Mouse (Mus musculus): ENCODE measurements around the gene Sema6d.

Sema6d gene

DNA sequence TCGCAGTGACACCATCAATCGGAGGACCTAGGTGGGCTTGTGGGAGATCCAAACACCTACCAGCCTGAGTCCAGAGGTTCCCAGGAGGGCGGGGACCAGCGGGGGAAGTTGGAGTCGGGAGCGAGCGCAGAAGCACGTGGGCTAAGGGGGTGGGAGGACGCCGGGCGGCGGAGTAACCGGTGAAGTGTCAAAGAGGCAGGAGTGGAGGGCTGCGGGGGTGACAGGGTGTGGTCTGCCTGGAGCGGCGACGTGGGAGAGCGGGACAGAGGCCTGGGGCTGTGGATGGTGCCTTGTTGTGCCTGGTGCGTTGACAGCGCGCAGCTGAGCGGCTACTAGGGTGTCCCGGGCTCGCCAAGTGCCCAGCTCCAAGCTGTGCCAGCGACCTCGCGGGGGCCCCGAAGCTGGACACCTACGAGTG, at the start of gene Sema6d:
Gene Sema6d, plus strand, starts transcription at position 157 of the 418 bp plus-strand sequence.
- in situ Hi-C loops (cut with MboI; ENCODE audit: low sequenced_read_pairs), result no loop called here

GRCm38 (mm10) chr2:124059910-124060309, 29.9 kb upstream of the Sema6d start:
- in situ Hi-C loops (cut with MboI; ENCODE audit: low sequenced_read_pairs), result no loop called here

GRCm38 (mm10) chr2:124068380-124068779, 21.4 kb upstream of the Sema6d start:
- in situ Hi-C loops (cut with MboI; ENCODE audit: low sequenced_read_pairs), result no loop called here

DNA sequence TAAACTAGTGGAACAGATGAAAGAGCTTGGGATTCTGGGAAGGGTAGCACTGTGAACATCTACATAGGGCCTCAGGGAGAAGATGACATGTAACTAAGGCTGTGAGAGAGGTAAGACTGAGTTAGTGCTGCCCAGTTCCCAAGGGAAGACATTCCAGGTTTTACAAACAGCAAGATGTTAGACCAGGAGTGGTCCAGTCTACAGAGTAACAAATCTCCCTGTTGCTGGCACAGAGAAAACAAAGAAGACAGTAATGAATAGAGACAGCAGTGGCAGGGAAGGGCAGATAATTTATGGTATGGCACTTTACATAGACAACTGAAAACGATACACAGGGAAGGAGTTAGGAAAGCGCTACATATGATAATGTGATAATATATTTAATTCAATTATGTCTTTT, 19.1 kb upstream of the Sema6d start:
- in situ Hi-C loops (cut with MboI; ENCODE audit: low sequenced_read_pairs), result no loop called here

GRCm38 (mm10) chr2:124071380-124071779, 18.4 kb upstream of the Sema6d start:
- in situ Hi-C loops (cut with MboI; ENCODE audit: low sequenced_read_pairs), result no loop called here

DNA sequence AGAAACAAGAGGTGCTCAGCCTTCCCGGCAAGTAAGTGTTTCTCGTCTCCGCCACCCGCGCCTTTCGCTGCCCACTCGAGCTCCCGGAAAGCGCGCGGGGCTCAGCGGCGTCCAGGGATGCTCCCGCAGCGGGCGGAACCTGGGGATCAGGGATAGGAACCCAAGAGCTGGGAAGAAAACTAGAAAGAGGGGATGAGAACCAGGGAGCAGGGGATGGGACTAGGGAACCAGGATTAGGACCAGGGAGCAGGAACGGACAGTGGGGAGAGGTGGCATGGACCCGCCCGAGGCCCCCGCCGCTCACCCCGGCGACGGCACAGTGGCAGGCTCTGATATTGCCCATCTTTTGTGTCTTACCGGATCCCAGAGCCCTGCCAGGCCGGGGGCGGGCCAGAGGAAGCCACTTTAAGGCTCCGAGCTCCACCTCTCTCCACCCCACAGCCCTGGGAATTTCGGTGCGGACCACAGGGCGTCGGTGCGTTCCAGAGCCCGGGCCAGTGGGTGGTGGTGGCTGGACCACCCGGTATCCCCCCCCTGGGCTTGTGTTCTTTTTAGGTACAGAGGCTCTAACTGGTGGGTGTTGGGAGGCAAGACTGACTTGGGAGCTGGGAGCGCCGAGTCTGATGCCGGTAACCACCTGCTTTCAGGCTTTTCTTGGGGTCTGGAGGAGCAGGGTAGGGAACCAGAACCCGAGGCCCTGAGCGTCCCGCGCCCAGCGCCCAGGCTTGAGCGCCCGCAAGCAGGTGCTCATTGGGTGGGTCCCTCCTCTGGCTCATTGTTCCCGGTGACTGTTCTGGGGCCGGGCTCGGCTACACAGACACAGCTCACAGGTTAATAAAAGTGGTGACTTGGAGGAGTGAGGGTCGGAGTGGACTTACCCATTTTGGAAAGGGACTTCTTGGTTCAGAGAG, 717 bp downstream of the Sema6d start:
- in situ Hi-C loops (cut with MboI; ENCODE audit: low sequenced_read_pairs), result no loop called here

DNA sequence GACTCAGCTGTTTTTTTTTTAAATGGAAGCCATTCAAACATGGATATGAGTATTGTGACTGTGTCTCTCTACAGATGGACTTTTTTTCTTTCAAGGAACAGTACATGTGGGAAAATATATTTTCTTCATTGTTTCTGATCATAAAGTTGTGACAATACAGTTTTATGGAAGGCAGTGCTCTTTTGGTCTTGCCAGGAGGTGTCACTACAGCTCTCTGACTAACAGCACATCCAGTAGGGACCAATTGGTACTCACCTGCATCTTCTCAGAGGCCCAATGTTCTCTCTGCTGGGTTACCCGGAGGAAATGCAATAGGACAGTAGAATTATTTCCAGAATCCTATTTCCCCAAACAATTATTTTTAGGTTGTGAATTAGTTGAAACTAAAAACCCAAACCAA, 9.9 kb downstream of the Sema6d start:
- in situ Hi-C loops (cut with MboI; ENCODE audit: low sequenced_read_pairs), result no loop called here

DNA sequence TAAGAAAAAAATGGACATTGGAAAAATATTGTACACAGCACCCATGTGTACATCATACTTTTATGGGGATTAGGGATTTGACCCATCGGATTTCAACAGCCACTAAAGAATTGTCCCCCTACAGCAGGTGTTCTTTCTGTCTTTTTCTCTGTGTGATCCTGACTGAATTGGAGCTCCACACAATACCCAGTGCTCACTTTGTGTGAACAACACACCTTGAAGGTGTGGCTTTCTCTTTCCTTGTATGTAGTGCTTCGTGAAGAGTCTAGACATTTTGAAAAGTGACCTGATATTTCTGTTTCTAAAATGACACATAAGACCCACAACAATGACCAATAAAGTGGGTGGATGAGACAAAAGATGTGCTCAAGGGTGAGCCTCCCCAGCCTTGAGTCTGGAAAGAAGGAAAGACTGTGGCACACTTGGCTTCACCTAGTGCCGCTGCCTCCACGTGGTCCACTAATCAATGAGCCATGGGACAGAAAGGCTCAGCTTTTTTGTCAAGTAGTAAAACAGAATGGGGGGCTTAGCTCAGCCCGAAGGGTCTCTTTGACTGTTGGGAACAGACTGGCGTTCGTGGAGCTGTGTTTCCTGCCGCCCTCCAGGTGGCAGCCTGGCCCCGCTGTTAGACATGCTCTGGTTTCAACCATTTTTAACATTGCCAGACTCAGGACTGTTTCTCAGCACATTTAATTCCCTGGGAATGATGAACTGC, 10.9 kb downstream of the Sema6d start:
- in situ Hi-C loops (cut with MboI; ENCODE audit: low sequenced_read_pairs), result no loop called here

DNA sequence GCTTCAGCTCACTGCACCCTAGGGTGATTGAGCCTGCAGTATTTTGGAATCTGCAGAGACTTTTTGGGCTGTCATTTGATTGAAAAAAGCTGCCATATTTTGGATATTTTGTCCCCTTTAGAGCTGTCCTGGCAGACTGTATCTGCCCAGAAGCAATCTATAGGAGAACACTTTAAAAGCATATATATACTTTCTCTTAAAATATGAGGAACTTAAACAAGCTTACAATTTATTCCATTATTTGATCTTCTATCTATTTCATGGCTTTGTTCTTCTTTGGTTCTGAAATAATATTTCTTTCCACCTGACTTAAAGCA, 11.4 kb downstream of the Sema6d start:
- in situ Hi-C loops (cut with MboI; ENCODE audit: low sequenced_read_pairs), result no loop called here

DNA sequence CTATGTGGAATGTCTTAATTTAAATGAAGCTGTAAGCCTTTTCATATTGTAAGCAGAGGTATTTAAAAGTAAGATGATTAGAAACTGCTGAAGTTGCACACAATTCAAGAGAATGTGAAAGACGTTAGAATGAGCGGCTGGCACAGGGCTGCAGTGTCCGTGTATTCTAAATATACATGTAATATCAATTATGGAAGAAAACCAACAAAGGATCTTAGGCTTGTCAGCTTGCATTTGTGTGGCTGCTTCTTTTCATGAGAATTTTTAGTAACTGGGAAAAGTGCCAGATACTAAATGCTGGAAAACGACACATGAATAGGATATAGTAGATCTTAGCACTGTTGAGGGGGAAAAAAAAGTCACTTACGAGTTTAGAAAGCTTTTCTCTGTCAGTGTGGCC, 11.8 kb downstream of the Sema6d start:
- in situ Hi-C loops (cut with MboI; ENCODE audit: low sequenced_read_pairs), result no loop called here

- in situ Hi-C loops (cut with MboI; ENCODE audit: low sequenced_read_pairs), result no loop called here
These were observed 13.5 kb downstream of the Sema6d start for GRCm38 (mm10) chr2:124103277-124103676.

GRCm38 (mm10) chr2:124118469-124119243, 28.9 kb downstream of the Sema6d start:
- in situ Hi-C loops (cut with MboI; ENCODE audit: low sequenced_read_pairs), result no loop called here

GRCm38 (mm10) chr2:124120355-124120754, 30.6 kb downstream of the Sema6d start:
- in situ Hi-C loops (cut with MboI; ENCODE audit: low sequenced_read_pairs), result no loop called here

GRCm38 (mm10) chr2:124121539-124121938, 31.8 kb downstream of the Sema6d start:
- in situ Hi-C loops (cut with MboI; ENCODE audit: low sequenced_read_pairs), result no loop called here

DNA sequence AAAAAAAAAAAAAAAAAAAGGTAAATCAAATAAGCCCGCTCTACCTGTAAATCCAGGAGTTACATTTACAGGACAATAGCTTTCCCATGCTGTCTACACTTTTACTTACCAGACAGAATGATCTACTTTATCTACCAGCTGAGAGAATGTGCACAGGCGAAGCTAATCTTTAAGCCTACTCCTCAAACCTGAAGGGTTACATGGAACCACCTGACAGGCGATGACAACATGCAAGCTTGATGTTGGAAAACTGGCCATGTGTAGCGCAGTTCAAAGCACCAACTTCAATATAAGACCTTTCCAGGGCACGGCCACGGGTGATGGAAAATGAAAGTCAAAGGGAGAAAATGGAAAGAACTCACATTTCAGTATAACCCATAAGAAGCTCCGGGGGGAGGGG, 35.7 kb downstream of the Sema6d start:
- in situ Hi-C loops (cut with MboI; ENCODE audit: low sequenced_read_pairs), result no loop called here

DNA sequence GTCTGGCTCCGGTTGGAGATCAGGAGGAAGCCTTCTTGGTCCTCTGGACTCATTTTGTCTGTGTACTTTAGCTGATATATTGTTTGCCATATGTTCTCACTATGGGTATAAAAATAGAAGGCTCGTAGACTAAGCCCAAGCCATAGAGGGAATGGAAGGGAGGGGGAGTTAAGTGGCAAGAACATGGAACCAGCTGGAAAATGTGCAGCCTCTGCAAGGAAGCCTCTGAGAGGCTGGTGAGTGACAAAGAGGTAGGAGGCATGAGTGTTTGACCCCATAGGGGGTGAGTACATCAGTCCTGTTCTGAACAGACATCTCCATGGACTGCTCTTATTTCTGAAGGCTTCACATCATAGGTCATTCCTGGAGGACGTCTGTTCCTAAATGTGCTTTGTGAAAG, 37.1 kb downstream of the Sema6d start:
- in situ Hi-C loops (cut with MboI; ENCODE audit: low sequenced_read_pairs), result no loop called here

- in situ Hi-C loops (cut with MboI; ENCODE audit: low sequenced_read_pairs), result no loop called here
These were observed 41.1 kb downstream of the Sema6d start for GRCm38 (mm10) chr2:124130876-124131275.

DNA sequence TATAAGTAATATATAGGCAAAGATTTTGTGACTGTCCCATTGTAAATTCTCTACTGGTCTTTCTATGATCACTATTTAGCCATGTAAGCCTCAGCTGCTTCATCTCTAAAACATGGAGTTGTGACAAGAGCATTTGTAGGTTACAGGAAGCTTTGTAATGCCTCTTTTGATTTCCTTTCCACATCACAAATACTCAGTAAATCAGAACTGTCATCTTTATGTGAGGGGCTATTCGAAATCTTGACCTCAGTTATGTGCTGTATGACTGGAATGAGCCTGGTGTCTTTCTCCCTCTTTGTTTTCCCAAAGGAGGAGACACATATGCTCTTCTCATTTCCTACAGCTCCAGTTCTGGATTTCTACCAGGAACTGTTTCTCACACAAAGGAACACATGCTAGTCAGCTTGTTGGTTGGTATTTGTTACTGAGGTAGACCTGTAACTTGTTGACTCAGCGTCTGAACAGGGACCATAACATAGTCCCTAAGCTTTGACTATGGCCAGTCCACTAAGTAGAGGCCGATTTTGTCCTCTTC, 51.8 kb downstream of the Sema6d start:
- in situ Hi-C loops (cut with MboI; ENCODE audit: low sequenced_read_pairs), result no loop called here

GRCm38 (mm10) chr2:124145528-124145927, 55.8 kb downstream of the Sema6d start:
- in situ Hi-C loops (cut with MboI; ENCODE audit: low sequenced_read_pairs), result no loop called here

DNA sequence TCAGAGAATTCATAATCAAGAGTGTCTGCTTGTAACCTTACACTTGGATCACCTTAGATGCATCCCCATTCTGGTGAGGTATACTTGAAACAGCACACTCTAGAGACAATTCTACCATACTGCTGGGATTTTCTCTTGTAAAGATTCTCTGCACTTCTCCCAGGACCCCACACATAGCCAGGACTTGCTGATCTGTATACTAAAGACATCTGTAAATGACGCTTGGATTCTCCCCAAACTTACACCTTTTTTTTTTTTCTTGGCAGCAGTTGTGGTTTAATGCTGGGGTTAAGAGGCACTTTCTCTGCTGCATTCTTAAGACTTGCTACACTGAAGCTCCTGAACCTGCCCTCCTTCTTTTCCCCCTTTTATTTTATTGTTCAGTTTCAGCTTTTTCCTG, 68.4 kb downstream of the Sema6d start:
- in situ Hi-C loops (cut with MboI; ENCODE audit: low sequenced_read_pairs), result no loop called here

DNA sequence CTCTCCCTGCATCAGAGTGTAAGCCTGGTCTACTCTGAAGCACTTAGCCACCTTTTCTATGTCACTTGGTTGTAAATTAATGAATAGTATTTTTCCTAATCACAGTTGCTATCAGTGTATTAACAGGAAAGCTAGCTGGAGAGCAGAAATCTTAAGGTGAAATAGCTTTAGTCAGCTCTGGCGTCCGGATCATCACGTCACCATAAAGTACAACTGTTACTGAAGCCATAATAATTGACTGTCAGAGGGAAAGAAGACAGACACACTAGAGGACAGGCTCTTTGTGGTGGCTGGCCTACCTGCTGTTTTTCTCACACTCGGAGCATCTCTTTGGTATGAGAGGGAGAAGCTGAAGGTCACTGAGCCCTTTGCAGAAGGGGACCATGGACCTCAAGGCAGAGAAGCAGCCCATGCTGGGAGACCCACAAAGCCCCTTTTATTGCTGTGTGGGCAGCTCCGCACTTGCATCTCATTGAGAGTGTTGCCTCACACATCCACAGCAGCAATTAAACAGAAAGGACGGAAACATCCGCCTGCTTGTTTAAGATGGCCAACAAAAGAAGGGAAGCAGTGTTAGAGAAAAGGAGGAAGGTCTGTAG, 72.3 kb downstream of the Sema6d start:
- in situ Hi-C loops (cut with MboI; ENCODE audit: low sequenced_read_pairs), result no loop called here
